Mouse (Mus musculus) lung, embryonic 15.5 days (tissue): Measurements from ENCODE around the gene Sult1c2. TPM values are rescaled to one million over a fixed set of nuclear protein-coding genes. Genes with fewer than 3 reads are reported as not detected.
"Not testable (repeated sequence)": the region's sequence is repeated elsewhere in the genome, so short reads cannot be mapped to it uniquely, and the experiment has no call there.

ENCODE experiments used
- ATAC-seq: fragments of 200-750 bp; cut with Nextera tagmentation; 2 replicates; pipeline ENCODE4 v1.8.0; 2017; ENCODE audit warnings: moderate number of reproducible peaks, borderline replicate concordance; ENCODE audit not compliant: low FRiP score, low TSS enrichment; ENCODE audit errors: extremely low read depth
- H3K27ac ChIP-seq: fragments of 300-500 bp; sonication (generic); 2 replicates; pipeline ENCODE4 v1.5.1; 2015; ENCODE audit warnings: moderate library complexity, mild to moderate bottlenecking, inconsistent platforms
- H3K27me3 ChIP-seq: fragments of 300-500 bp; sonication (generic); 2 replicates; pipeline ENCODE4 v1.6.1; 2015; ENCODE audit warnings: inconsistent platforms
- H3K36me3 ChIP-seq: fragments of 300-500 bp; sonication (generic); 2 replicates; pipeline ENCODE4 v1.6.1; 2015; ENCODE audit warnings: inconsistent platforms
- H3K4me1 ChIP-seq: fragments of 300-500 bp; sonication (generic); 2 replicates; pipeline ENCODE4 v1.6.1; 2015; ENCODE audit warnings: inconsistent platforms
- H3K4me2 ChIP-seq: fragments of 300-500 bp; sonication (generic); 2 replicates; pipeline ENCODE4 v1.6.1; 2015; ENCODE audit warnings: inconsistent platforms, mild to moderate bottlenecking, moderate library complexity
- H3K4me3 ChIP-seq: fragments of 300-500 bp; sonication (generic); 2 replicates; pipeline ENCODE4 v1.5.1; 2015; ENCODE audit warnings: mild to moderate bottlenecking, inconsistent platforms
- H3K9ac ChIP-seq: fragments of 300-500 bp; sonication (generic); 2 replicates; pipeline ENCODE4 v1.6.1; 2015; ENCODE audit warnings: inconsistent platforms
- H3K9me3 ChIP-seq: fragments of 300-500 bp; sonication (generic); 2 replicates; pipeline ENCODE4 v1.6.1; 2016; ENCODE audit warnings: inconsistent platforms
- WGBS: fragments of 180-500 bp; shearing (Covaris S2); methylation state at CpG from one replicate; pipeline ENCODE4 v1.1.7; 2015; 5-methylcytosine and 5-hydroxymethylcytosine counted together
- polyA plus RNA-seq: library from polyadenylated mRNA; unstranded; fragments of >200 nt; fragmentation: Nextera tagmentation; extraction: Ambion mirVana; gene quantifications from 2 replicates; pipeline ENCODE4 v1.2.1, GENCODE M21; 2015

Gene Sult1c2
- polyA plus RNA-seq, result not detected in 2 replicates

DNA sequence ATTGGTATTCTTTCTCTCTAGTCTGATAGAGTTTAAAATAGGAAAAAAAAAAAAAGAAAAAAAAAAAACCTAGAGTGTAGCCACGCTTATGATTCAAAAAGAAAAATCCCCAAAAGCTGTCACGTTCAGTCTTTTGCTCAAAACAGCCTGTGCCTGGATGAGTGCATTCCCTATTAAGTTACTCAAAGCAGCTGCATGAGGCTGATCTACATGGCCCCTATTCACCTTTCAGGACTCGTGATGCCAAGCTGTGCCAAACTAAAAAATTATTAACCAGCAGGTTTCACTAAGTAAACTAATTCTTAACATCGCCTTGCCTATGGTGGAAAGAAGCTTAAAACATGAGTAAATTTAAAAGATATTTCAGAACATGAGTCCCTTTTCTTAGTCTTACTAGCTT lies at the start of gene Sult1c2:
TSS of gene Sult1c2 (minus strand) at position 134 of the 400 bp plus-strand sequence.
- Histone ChIP-seq H3K4me1 (no peaks in the 10 kb centered on the region), H3K4me3 (no peak within 1 kb of the TSS), H3K9ac (no peak within 1 kb of the TSS), H3K27ac (no peak within 1 kb of the TSS), H3K36me3 (no peaks in the 10 kb centered on the region), H3K4me2 (no peak within 1 kb of the TSS), H3K9me3 (no peaks in the 10 kb centered on the region), H3K27me3 (no peaks in the 10 kb centered on the region)
- 74% methylated on average over 4 of the region's 4 CpGs for WGBS
- ATAC-seq, result no peak

DNA sequence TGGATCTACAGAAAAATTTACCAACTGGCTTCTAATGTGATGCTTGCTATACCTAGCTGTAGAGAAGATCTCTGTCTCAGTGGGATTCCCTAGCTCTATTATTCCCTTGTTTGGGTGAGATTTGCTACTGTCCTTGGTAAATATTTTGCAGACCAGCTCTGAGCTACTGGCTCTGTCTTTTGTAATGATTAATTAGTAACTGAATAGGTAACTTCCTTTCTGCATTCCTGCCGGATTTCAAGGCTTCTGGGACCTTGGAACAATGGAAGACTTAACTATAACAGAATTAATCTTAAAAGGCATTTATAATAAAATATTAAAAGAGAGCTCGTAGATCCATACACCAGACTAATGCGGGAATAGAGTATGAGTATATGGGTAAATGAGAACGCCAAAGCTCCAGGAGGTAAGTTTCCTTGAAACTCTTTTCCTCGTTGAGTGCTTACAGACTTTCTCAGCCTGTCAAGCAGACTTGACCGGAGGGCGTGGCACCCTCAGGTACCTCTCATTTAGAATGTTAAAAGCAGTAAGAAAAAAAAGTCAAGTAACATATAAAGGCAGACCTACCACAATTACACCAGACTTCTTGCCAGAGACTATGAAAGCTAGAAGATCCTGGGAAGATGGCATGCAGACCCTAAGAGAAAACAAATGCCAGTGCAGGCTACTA lies 33.0 kb upstream of the Sult1c2 start:
- H3K27me3 ChIP-seq, H3K9me3 ChIP-seq, H3K4me1 ChIP-seq, ATAC-seq, H3K9ac ChIP-seq, H3K27ac ChIP-seq, H3K4me2 ChIP-seq, H3K4me3 ChIP-seq, H3K36me3 ChIP-seq: not testable (repeated sequence)
- WGBS, result 75% methylated on average over 7 of the region's 7 CpGs

DNA sequence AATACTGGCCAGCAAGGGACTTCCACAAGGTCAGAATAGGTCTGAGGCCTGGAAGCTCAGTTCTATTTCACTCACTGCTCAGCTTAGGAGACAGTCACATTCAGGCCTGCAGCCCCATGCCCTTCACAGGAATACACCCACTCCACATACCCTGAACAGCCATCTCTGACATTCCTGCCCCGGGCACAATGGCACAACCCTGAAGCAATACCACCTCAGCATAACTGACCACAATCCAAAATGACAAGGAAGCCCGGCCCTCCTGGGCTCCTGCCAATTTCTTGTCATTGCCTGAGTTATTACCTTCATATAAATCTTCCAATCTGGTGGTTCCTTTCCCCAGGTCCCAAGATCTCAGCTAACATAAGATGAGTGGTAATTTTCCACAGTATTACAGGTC lies 28.3 kb upstream of the Sult1c2 start:
- H3K27me3 ChIP-seq, result no peaks in the 10 kb centered on the region
- no peak overlapping the region for H3K9ac ChIP-seq
- H3K9me3 ChIP-seq, result no peaks in the 10 kb centered on the region
- no peaks in the 10 kb centered on the region for H3K4me1 ChIP-seq
- H3K27ac ChIP-seq, result no peak overlapping the region
- H3K4me2 ChIP-seq, result no peak overlapping the region
- ATAC-seq, result no peak
- WGBS, result 85% methylated on average over 2 of the region's 2 CpGs
- no peak overlapping the region for H3K4me3 ChIP-seq
- no peaks in the 10 kb centered on the region for H3K36me3 ChIP-seq

DNA sequence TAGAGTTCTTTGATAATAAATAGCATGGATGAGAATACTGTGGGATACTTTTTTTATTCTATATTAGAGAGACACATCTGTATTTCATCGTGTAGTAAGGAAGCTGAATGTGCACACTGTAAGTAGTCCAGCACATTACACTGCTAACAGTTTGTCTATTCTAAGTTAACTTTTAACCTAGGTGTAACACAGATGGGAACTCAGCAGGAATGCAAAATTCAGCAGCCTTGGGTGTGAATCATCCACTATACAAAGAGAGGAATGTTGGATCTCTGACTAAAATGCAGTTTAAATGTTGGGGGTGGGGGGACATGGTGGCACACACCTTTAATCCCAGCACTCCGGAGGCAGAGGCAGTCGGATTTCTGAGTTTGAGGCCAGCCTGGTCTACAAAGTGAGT lies 26.1 kb upstream of the Sult1c2 start:
- Histone ChIP-seq H3K27ac (no peak overlapping the region), H3K4me3 (no peak overlapping the region), H3K4me1 (no peaks in the 10 kb centered on the region), H3K4me2 (no peak overlapping the region), H3K36me3 (no peaks in the 10 kb centered on the region), H3K9me3 (no peaks in the 10 kb centered on the region), H3K9ac (no peak overlapping the region), H3K27me3 (no peaks in the 10 kb centered on the region)
- WGBS, result 81% methylated on average over 3 of the region's 3 CpGs
- ATAC-seq, result no peak

DNA sequence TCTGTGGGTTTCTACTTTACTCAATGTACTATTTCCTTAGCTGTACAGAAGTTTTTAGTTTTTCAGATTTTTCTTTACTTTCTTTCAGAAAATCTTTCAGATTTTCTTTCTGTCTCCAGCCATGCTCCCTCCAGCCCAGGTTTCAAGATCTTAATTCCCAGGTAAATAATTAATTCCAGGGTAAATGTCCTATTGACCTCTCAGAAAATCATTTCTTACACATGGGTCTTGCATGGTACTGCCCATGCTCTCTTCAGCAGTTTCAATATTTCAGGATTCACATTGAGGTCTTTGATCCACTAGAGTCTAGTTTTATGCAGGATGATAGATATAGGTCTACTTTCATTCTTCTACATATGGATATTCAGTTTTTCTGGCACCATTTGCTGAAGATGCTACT lies 23.8 kb upstream of the Sult1c2 start:
- Histone ChIP-seq H3K9me3 (no peaks in the 10 kb centered on the region), H3K27ac (no peak overlapping the region), H3K4me2 (no peak overlapping the region), H3K9ac (no peak overlapping the region), H3K27me3 (no peaks in the 10 kb centered on the region), H3K4me1 (no peaks in the 10 kb centered on the region), H3K4me3 (no peak overlapping the region), H3K36me3 (no peaks in the 10 kb centered on the region)
- ATAC-seq, result no peak

DNA sequence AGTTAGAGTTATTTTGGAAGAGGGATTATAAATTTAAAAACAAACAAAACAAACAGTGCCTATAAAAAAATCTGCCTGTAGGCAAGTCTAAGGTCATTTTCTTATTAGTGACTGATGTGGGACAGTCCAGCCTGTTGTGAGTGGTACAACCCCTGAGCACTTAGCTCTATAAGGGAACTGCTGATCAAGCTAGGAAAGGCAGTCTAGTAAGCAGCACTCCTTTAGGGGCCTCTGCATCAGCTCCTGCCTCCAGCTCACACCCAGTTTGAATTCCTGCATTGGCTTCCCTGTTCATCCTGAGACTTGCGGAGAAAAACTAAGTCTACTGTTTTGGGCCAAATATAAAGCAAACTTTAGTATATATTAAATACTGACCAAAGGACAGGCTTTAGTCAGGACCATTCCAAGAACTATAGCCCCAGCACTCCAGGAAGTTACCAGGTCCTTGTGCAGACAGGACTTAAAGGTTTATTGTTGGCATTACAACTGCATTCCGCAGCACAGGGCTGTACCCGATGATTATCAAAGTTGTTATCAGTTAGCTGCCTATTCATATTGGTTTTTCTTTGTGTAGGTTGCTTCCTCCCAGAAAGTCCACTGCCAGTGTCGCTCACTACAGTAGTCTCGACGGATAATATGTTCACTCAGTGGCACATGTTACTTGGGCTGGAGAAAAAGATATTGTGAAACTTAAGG lies 19.3 kb upstream of the Sult1c2 start:
- no peak for ATAC-seq
- WGBS, result 67% methylated on average over 6 of the region's 6 CpGs
- H3K4me2 ChIP-seq, result no peak overlapping the region

DNA sequence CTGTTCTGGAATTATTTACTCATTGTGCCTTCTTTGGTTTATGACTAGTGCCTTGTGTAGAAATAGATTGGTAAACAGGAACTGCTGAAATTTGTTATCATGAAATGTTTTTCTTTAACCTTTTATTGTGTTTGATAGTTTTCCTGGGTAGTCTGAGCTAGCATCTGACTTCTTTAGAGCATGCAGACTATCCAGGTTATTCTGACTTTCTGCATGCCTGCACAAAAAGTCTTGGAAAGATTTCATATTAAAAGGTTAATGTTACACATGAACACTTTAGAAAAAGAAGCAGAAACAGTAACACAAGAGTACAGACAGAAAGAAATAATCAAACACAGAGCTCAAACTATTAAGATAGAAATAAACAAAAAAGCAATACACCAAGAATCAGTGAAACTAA lies 14.4 kb upstream of the Sult1c2 start:
- H3K9ac ChIP-seq, result no peak overlapping the region
- H3K4me2 ChIP-seq, result no peak overlapping the region
- H3K9me3 ChIP-seq, result no peaks in the 10 kb centered on the region
- no peak overlapping the region for H3K4me3 ChIP-seq
- H3K27me3 ChIP-seq, result no peaks in the 10 kb centered on the region
- H3K4me1 ChIP-seq, result no peaks in the 10 kb centered on the region
- no peaks in the 10 kb centered on the region for H3K36me3 ChIP-seq
- ATAC-seq, result no peak
- no peak overlapping the region for H3K27ac ChIP-seq

More for the DNA sequence above, 19.3 kb upstream of the Sult1c2 start:
- no peak overlapping the region for H3K27ac ChIP-seq
- H3K36me3 ChIP-seq, result no peaks in the 10 kb centered on the region
- no peak overlapping the region for H3K9ac ChIP-seq
- no peaks in the 10 kb centered on the region for H3K4me1 ChIP-seq
- H3K27me3 ChIP-seq, result no peaks in the 10 kb centered on the region
- H3K9me3 ChIP-seq, result no peaks in the 10 kb centered on the region
- H3K4me3 ChIP-seq, result no peak overlapping the region

DNA sequence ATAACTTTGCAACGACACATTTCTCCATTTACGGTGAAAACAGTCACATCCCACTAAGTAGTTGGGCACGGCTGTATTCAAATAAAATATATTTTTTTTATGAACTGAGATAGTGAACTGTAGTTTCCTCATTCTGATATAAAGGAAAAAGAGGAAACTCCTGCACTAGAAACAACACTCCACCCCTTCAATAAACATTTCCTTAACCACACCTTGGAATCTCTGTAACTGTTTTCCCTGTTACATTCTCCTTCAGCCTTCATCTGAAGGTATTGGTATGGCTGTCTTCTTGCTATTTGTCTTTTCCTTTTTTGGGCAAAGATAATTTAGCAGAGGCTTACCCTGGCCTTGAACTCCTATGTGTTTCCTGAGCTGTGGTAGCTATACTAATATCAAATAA lies 8.9 kb upstream of the Sult1c2 start:
- Histone ChIP-seq H3K9ac (no peak overlapping the region), H3K4me1 (no peaks in the 10 kb centered on the region), H3K9me3 (no peaks in the 10 kb centered on the region), H3K36me3 (no peaks in the 10 kb centered on the region), H3K4me3 (no peak overlapping the region), H3K27me3 (no peaks in the 10 kb centered on the region), H3K4me2 (no peak overlapping the region), H3K27ac (no peak overlapping the region)
- WGBS, result 90% methylated on average over 3 of the region's 3 CpGs
- ATAC-seq, result no peak

DNA sequence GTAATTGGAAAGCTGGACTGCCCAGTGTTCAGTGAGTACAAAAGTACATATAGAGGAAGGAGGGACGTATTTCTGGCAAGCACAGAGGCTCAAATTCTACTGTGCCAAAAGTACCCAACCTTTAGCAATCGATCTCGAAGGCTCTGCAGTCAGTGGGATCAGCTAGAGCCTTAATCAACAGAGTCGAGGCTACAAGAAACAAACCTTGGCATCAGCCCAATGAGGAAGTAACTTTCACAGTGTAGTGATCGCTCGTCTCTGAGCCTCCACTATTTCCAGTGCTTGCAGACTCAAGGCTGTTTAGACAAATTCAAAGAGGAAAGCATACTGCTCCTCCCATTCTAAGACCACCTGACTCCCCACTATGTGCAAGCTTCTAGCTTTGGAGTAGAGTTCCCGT lies 343 bp downstream of the Sult1c2 start:
- Histone ChIP-seq H3K4me3 (no peak overlapping the region), H3K4me1 (no peaks in the 10 kb centered on the region), H3K27ac (no peak overlapping the region), H3K27me3 (no peaks in the 10 kb centered on the region), H3K4me2 (no peak overlapping the region), H3K9ac (no peak overlapping the region), H3K9me3 (no peaks in the 10 kb centered on the region), H3K36me3 (no peaks in the 10 kb centered on the region)
- ATAC-seq, result no peak
- whole genome bisulfite sequencing, result 61% methylated on average over 7 of the region's 7 CpGs

DNA sequence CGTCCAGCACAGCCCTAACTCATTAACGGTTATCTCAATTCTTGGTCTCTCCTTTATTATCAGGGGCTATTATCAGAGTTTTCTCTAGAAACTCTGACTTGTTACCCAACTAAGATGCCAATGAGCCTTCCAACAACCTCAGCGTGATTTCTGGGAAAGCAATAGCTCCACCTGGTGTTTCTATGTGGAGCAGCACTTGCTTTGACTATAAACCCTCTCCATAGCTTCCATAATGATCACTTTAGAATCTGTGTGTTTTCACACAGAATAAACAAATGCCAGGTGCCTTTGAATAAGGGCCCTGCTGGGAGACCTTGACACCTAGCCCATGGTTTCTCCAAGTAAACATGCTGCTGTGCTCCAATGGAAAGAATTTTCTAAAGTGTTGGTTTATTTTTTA lies 12.8 kb downstream of the Sult1c2 start:
- whole genome bisulfite sequencing, result 51% methylated on average over 3 of the region's 3 CpGs
- Histone ChIP-seq H3K9ac (no peak overlapping the region), H3K4me2 (no peak overlapping the region), H3K36me3 (no peaks in the 10 kb centered on the region), H3K27me3 (no peaks in the 10 kb centered on the region), H3K4me3 (no peak overlapping the region), H3K9me3 (peaks cover 2% of the 10 kb centered on the region; the same call in 1 of the 2 replicates), H3K27ac (no peak overlapping the region), H3K4me1 (no peaks in the 10 kb centered on the region)
- no peak for ATAC-seq

DNA sequence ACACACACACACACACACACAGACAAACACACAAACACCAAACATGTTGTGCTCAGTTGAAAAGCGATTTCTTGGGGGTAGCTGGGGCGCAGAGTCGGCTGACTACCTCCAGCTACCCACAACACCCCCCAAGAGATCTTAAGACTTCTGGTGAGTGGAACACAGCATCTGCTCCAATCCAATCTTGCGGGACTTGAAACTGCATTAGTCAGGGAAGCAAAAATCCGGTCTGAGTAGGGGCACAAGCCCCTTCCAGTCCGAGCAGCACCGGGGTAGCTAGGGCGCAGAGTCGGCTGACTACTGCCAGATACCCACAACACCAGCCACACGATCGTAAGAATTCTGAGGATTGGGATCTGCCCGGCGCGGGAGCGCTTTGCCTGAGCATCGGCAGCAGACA lies 42.2 kb downstream of the Sult1c2 start:
- H3K4me2 ChIP-seq, H3K9me3 ChIP-seq, H3K27ac ChIP-seq, ATAC-seq, H3K27me3 ChIP-seq, H3K4me1 ChIP-seq, H3K36me3 ChIP-seq, H3K4me3 ChIP-seq, H3K9ac ChIP-seq: not testable (repeated sequence)
- 80% methylated on average over 16 of the region's 16 CpGs for WGBS

DNA sequence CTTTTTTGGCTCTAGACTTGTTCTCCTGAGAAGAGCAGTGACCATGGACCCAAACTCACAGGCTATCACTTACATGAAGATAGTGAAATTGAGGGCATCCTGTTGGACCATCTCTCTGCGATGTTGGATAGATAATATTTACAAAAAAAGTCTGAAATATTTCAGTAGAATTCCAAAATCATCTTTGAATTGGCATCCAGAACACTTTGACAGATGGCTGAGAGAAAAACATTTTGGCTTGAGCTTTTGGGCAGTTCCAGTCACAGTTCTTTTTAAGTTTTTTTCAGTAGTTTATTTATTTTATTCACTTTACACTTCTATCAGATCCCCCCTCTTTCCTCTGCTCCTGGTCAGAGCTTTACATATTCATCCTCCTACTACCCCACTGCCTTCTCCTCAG lies 62.8 kb downstream of the Sult1c2 start:
- ATAC-seq, result no peak
- no peak overlapping the region for H3K4me2 ChIP-seq
- H3K27ac ChIP-seq, result no peak overlapping the region
- H3K9ac ChIP-seq, result no peak overlapping the region
- no peaks in the 10 kb centered on the region for H3K27me3 ChIP-seq
- WGBS, result 76% methylated on average over 1 of the region's 1 CpGs
- H3K4me1 ChIP-seq, result no peaks in the 10 kb centered on the region
- no peaks in the 10 kb centered on the region for H3K36me3 ChIP-seq
- H3K9me3 ChIP-seq, result no peaks in the 10 kb centered on the region
- no peak overlapping the region for H3K4me3 ChIP-seq
